Mouse (Mus musculus) hematopoietic stem cell, adult 5-6 weeks (primary cell): ENCODE measurements around the gene Evpl. TPM values are rescaled to one million over a fixed set of nuclear protein-coding genes. Genes with fewer than 3 reads are reported as not detected.

ENCODE experiments used
- ATAC-seq, 2 experiments: fragments of 125-278 bp in 1 of 2; replicated peaks in 1 of 2; 2 replicates each; pipeline ENCODE4 v1.8.0; 2016 to 2017; ENCODE audit warnings: inconsistent platforms in 2 of 2, mild to moderate bottlenecking in 2 of 2, moderate number of reproducible peaks in 2 of 2, low read depth in 1 of 2, moderate TSS enrichment in 1 of 2; ENCODE audit not compliant: low FRiP score in 2 of 2, poor library complexity in 2 of 2, severe bottlenecking in 2 of 2, insufficient read depth in 1 of 2, low TSS enrichment in 1 of 2
- total RNA-seq: library from RNA; stranded (forward); fragments of 172-1452, 232-1000 nt; gene quantifications from 2 replicates; pipeline ENCODE4 v1.2.3, GENCODE M21; 2017

Gene Evpl
- total RNA-seq, 1 experiment from 2014 or later = 2.4 TPM

DNA sequence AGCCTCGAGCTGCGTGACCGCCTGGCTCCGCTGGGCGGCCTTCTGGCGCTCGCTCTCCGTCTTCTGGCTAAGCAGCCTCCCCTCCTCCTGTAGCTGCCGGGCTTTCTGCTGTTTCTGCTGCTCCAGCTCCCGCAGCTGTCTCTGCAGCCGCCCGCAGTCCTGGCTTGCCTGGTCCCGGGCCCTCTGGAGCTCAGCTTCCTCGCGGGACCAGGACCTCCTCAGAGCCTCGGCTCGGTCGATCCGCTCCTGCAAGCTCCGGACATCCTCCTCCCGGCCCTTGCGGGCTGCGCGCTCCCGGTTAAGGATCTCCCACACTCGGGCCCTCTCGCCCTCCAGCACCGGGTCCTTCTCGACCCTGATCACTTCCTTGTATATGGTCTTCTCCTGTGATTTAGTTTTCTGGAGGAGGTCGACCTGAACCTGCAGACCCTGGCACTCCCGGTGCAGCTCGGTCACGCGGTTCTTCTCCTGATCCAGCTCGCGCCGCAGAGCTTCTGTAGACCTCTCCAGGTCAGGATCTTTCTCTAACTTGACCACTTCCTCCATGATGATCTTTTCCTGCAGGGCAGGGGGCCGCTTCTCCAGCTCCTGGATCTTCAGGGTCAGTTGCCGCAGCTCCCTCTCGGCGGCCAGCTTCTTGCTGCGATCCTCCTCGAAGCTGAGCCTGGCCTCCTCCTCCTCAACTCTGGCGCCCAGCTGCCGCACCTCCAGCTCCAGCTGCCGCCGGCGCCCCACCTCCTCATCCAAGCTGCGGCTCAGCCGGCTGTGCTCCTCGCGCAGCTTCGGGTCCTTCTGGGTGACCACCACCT is 15.7 kb downstream of the Evpl start:
- no peak for ATAC-seq

DNA sequence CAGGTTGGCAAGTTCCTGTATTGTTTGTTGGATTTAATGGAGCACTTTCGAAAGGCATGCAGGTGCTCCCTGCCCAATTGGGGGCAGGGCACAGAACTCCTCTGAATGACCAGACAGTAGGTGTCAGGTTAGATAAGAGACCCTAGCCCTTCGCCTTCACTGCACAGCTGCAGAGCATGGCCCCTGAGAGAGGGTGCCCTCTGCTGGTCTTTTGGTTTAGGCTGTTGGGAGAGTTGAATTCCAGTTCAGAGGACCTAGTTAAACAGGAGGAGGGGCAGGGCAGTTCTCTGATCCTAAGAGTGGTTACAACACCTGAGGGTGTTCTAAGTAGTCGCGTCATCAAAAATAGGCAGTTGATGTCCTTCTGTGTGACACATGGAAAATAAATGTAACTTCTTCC is 18.0 kb downstream of the Evpl start:
- peak; percentile 25 to 30; a peak in 2 of 4 replicates for ATAC-seq

DNA sequence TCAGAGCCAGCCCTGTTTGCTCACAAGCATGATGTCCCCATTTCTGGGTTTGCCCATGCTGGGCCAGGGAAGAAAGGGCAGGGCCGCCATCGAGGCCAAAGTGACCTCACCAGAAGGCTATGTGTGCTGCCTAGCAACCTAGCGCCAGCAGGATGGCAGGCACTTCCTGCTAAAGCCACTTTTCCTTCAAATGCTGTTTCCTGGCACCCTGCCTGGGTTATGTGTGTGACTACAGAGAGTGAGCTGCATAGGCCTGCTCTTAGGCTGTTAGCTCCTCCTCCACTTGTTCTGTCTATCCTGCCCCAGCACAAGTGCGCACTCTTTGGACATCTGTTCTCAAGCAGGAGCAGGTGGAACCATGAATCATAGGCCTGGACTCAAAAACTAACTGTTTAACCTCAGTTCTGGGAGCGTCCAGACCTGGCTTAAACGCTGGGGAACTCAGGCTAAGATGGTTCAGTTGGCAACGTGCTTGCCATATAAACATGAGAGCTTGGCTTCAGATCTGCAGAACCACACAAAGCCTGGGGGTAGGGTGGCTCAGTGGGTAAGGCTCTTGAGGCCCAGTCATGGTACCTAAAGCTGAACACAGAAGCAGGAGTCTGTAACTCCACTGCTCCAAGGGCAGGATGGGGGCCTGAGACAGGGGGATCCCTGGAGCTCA is 19.0 kb downstream of the Evpl start:
- ATAC-seq = peak; percentile 70 to 77

DNA sequence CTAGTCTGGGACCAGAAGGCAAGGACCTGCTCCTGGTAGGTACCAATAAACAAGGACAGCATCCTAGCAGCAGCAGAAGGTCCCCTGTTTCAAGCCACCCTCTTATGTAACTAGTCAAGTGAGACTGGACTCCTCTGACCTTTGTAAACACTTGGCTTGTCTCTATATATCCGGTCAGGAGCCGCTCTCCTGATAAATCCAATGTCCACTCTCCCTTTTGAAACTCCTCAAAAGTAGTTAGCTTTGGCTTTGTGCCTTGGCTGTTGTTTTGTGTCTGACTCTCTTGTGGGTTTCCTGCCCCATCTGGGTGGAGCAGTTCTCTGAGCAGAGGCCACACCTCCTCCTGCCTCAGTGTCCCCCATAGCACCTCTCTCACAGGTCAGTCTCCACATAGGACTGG is 19.6 kb downstream of the Evpl start:
- no peak for ATAC-seq

DNA sequence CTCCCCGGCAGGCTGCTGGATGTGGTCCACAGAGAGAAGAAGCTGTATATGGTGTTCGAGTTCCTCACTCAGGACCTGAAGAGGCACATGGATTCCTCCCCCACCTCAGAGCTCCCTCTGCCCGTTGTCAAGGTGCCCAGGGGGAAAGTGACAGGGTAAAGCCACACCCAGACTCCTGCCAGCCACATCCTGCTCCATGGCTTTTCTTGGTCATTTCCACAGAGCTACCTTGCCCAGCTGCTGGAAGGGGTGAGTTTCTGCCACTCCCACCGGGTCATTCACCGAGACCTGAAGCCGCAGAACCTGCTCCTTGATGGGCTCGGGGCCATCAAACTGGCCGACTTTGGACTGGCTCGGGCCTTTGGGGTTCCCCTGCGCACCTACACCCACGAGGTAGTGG is 21.3 kb downstream of the Evpl start:
- no peak for ATAC-seq

DNA sequence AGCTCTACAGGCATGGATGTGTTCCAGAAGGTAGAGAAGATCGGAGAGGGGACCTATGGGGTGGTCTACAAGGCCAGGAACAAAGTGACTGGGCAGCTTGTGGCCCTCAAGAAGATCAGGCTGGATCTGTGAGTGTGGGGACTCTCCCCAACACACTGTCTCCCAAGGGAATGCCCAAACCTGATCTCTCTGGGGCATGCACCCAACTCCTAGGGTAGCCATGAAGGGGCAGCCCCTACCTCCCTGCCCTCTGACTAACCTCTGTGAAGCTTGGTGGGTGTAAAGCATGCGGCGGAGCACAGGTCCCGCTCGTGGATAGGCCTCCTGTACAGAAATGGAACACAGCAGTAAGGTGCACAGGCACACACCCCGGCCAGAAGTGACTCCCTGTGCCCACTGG is 21.9 kb downstream of the Evpl start:
- no peak for ATAC-seq

DNA sequence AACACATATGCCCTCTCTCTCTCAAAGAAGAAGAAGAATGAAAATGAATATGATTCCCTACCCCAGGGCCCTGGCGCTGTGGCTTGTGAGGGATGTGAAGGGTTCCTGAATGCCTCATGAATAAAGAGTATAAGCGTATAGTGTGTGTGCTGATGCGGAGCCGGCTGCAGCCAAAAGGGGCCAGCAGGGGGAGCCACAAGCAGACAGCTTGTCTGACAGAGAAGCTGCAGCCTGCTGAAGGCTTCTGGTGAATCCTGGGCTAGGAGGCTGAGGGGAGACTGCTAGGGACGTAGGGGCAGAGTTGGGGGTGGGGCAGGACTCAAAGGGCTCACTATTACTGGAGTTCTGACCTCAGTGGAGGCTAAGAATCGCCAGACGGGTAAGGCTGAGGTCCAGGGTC is 22.7 kb downstream of the Evpl start:
- no peak for ATAC-seq

DNA sequence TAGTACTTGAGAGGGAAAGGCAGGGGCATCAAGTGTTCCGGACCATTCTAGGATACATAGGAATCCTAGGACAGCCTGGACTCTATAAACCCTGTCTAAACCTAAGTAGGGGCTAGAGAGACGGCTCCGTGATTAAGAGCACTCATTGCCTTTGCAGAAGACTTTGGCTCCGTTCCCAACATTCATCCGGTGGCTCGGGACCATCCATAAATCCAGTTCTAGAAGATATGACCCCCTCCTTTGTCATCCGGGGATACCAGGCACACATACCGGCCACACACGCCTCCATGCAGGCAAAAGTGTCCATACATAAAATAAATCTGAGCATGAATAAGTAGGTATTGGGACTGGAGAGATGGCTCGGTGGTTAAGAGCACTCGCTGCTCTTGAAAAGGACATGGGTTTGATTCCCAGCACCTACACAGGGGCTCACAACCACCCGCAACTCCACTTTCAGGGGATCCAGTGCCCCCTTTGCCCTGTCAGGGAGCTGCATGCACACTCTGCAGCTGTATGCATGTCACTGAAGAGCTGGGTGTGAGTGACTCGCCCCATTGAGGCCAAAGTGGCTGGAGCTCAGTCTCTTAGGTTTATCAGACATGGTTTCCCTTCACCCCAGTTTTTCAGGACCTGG is 23.9 kb downstream of the Evpl start:
- no peak for ATAC-seq

DNA sequence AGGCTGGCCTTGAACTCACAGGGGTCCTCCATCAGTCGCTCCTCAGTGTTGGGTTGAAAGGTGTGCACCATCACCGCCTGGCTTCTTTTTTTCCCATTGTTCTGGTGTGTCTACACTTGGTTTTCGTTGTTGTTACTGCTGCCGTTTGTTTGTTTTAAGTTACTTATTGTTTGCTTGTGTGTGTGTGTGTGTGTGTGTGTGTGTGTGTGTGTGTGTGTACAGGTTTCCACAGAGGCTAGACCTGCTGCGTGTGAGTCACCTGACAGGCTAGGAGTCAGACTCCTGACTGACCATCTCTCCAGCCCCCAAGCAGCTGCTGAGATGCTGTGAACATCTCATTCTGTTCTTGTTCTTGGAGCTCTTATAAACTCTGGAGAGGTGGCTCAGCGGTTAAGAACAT is 25.0 kb downstream of the Evpl start:
- no peak for ATAC-seq

DNA sequence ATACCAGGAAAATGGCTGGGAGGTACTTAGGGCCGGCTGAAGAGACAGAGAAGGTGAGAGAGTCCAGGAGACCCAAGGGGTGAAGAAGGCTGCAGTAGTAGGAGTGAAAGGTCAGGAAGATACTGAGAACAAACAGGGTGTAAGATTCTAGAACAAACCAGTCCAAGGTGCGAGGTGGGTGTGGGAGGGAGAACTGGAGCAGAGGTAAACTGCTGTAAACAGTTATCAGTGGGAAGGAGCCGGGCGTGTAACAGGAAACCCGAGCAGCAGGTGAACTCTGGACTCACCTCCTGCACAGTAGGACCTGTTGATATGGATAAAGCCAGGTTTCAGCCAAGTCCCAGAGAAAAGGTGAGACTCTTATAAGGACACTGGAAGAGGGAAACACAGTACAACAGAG is 27.2 kb downstream of the Evpl start:
- ATAC-seq = no peak

DNA sequence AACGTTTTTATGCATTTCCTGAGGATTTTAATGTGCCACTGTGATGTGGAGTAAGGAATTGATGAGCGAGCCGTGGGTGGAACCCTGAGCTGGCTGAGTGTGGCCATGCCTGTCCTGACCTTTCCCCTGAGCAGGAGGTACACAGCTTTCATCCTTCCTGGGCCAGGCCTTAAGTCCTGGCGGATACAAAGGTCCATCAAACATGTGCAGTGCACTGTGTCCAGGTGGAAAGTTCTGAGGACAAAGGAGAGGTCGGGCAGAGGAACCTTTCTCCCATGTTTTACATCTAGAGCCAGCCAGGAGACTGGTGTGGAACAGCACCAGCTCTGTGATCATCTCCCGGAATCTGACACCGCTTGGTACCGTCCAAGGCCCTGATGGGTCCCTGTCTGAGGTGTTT is 28.6 kb downstream of the Evpl start:
- ATAC-seq = no peak

DNA sequence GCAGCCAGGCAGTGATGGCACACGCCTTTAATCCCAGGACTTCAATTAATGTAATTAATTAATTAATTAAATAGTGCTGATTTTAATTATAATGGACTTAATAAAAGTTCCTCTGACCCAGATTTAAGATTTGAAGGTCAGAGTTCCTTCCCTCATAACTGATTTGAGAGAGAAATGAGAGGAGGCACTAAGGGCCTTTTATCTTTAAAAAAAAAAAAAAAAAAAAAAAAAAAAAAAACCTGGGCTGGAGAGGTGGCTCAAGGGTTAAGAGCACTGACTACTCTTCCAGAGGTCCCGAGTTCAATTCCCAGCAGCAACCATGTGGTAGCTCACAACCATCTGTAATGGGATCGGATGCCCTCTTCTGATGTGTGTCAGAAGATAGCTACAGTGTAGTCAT is 29.2 kb downstream of the Evpl start:
- no peak for ATAC-seq

DNA sequence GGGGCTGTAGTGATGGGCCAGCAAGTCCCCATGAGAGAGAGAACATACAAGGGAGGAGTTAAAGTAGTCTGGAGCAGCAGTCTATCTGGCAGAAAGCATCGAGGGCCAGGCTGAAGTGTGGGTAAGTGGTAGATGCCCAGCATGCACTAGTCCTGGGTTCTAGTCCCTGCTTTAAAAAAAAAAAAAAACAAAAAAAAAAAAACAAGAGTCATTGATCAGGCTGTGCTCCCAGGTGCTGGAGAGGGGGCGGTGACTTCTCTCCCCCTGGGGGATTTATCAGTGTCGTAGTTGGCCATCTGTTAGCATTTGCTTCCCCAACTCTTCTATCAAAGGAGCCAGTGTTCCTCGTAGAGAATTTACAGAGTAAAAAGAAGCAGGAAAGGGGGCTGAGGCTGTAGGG is 31.2 kb downstream of the Evpl start:
- no peak for ATAC-seq

DNA sequence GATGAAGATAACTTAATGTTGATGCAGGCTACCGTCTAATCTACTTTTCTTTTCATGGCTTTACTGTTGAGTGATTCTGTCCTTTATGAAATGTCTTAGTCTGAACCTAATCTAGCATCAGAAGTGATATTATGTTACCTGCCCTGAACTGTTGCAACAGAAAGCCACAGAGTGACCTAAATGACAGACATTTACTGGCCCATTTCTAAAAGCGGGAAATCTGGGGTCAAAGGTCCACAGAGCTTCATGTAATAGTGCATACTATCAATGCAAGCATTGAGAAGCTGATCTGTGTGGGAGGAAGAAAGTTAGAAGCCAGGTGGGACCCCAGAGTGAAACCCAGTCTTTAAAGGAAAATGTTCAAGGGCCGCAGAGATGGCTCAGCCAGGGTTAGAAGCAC is 34.7 kb downstream of the Evpl start:
- ATAC-seq = no peak

DNA sequence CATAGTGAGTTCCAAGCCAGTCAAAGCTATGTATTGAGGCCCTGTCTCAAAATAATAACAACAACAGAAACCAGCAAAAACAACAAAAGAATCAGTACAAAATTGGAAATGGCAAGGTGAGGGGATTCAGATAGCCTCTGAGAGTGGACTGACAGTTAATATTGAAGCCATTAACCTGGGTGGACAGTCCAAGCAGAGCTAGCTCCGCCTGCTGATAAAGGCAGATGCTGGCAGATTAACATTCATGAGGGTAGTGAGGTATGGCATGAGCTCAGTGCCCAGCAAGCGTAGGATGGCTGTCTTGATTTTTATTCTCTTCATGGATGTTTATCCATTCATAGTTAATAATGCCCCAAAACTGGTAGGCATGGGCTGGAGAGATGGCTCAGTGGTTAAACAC is 36.7 kb downstream of the Evpl start:
- no peak for ATAC-seq

DNA sequence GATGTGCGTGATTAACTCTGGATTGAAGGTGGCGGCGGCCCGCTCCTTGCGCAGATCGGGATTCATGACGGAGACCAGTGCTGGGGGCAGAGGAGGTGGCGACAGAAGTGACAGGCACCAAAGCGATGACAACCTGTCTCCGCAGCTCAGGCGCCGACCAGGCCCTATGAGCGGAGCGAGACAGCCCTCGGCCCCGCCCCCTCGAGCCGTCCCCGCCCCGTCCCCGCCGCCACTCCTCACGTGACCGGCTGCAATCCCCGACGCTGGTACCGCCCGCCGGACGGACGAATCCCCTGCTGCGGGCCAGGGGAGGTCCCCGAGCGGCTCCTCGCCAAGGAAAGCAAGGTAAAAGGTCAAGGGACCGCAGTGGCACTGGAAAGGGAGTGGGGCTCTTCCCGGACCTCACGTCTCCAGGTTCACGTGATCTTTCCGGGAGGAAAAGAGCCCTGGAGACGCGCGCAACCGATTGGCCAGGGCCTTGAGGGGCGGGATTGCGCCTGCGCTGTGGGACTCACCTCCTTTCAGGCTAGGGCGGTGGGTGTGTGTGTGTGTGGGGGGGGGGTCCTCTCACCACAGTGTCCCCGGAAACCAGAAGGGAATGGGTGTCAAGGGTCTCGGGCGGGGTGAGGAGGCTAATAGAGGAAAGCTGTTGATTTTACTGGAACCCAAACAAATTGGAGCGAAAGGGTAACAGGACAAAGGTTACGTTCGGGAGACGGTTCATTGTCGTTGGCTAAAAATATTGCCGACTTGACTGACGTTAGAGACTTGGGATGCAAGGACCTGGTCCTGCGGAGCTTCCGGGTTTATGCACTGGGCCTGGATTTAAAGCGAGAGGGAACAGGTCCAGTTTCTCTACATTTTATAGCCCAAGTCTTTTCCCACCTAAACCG is 39.0 kb downstream of the Evpl start, which contains the start of the genes Ten1 and Acox1:
TSS of gene Ten1 (plus strand) at position 217 of the 893 bp plus-strand sequence.
TSS of gene Acox1 (minus strand) at position 407 of the 893 bp plus-strand sequence.
- peak; percentile 82 to 83 for ATAC-seq

DNA sequence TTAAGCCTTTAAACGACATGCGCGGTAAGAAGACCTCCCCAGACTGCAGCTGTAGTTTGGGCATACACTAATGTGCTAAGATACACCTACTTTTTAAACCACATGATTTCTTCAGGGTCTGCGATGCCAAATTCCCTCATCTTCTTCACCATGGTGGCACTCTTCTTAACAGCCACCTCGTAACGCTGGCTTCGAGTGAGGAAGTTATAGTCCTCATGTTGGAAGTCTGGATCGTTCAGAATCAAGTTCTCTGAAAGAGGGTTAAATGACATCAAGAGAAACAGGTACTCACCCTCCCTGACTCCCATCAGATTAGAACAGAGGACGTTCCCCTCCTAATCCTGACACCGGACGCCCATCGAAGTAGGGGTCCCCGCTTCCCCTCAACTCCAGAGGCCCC is 39.7 kb downstream of the Evpl start:
- no peak for ATAC-seq

DNA sequence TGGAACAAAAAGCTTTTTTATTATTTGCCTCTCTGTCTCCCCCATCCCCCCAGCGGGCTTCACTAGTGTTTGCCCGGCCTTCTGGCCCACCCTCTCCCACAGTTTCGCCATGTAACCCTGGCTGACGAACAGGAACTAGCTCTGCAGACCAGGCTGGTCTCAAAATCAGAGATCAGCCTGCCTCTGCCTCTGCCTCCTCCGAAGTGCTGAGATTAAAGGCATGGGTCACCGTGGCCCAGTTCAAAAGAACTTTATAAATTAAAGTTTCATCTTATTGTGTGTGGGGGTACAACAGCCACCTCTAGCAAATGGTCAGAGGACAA is 40.3 kb downstream of the Evpl start:
- no peak for ATAC-seq
